Comparison of ENCODE assay signal across 10 mouse cellular contexts in genomic region chr13:23426335-23426734, GRCm38 (mm10). TPM values are rescaled to one million over a fixed set of nuclear protein-coding genes. Genes with fewer than 3 reads are reported as not detected.
DNase-seq lines count a peak whose midpoint lies in the region; ATAC-seq lines count a peak whose summit lies in the region.
"Had no signal": no experiment of that assay in that cellular context is flagged by ENCODE, and none has a peak within 500 bp of the region (broad histone marks: within the 10 kb centered on the region; RNA-seq: fewer than 3 reads in every experiment).

No protein-coding gene starts in this region.

- peaks cover 11% of the 10 kb centered on the region for H3K36me3 ChIP-seq in forebrain, embryonic 14.5 days (ENCODE audit: control insufficient read depth, insufficient read depth, low read length)
- peaks cover 6% of the 10 kb centered on the region; the same call in 1 of the 2 replicates for H3K36me3 ChIP-seq in forebrain, embryonic 16.5 days (ENCODE audit: control insufficient read depth, insufficient read depth)
- H3K36me3 ChIP-seq in midbrain, embryonic 14.5 days (ENCODE audit: control insufficient read depth, insufficient read depth, low read length): peaks cover 5% of the 10 kb centered on the region
- H3K36me3 ChIP-seq in midbrain, embryonic 13.5 days: peaks cover 9% of the 10 kb centered on the region
- no peaks in the 10 kb centered on the region for H3K36me3 ChIP-seq in neural tube, embryonic 11.5 days (ENCODE audit: control insufficient read depth, insufficient read depth, low read length)

- H3K27ac ChIP-seq in forebrain, embryonic 14.5 days (ENCODE audit: low read depth, low read length): no peak overlapping the region
- H3K27ac ChIP-seq in forebrain, embryonic 16.5 days (ENCODE audit: low read length): no peak overlapping the region
- H3K27ac ChIP-seq in midbrain, embryonic 14.5 days (replicated peaks; ENCODE audit: low read depth, low read length): no peak overlapping the region
- H3K27ac ChIP-seq in midbrain, embryonic 13.5 days: no peak overlapping the region
- no peak overlapping the region for H3K27ac ChIP-seq in neural tube, embryonic 11.5 days (ENCODE audit: low read depth, low read length)
- H3K27ac ChIP-seq: lung, embryonic 15.5 days had no signal

- H3K4me2 ChIP-seq in forebrain, embryonic 14.5 days (ENCODE audit: low read length): no peak overlapping the region
- H3K4me2 ChIP-seq in forebrain, embryonic 16.5 days (ENCODE audit: low read length): no peak overlapping the region
- no peak overlapping the region for H3K4me2 ChIP-seq in midbrain, embryonic 14.5 days (ENCODE audit: low read length)
- no peak overlapping the region for H3K4me2 ChIP-seq in midbrain, embryonic 13.5 days (replicated peaks)
- no peak overlapping the region for H3K4me2 ChIP-seq in neural tube, embryonic 11.5 days (ENCODE audit: low read depth)
- H3K4me2 ChIP-seq: lung, embryonic 15.5 days had no signal

- DNase-seq in forebrain, embryonic 14.5 days (ENCODE audit: low spot score): peak; percentile 42
- DNase-seq in midbrain, embryonic 14.5 days: peak; percentile 63
- peak; percentile 81 for DNase-seq in embryo, embryonic 9.5 days (ENCODE audit: extremely low spot score)
- DNase-seq in neural tube, embryonic 11.5 days (ENCODE audit: low spot score): peak; percentile 63
- DNase-seq in gastrocnemius, postnatal 10 days: no peak
- DNase-seq in urinary bladder, postnatal 25 days (ENCODE audit: low spot score): no peak

- H3K27me3 ChIP-seq in forebrain, embryonic 14.5 days (replicated peaks; ENCODE audit: control insufficient read depth, insufficient read depth, low read length): no peaks in the 10 kb centered on the region
- no peaks in the 10 kb centered on the region for H3K27me3 ChIP-seq in forebrain, embryonic 16.5 days (replicated peaks; ENCODE audit: control insufficient read depth, insufficient read depth, low read length)
- no peaks in the 10 kb centered on the region for H3K27me3 ChIP-seq in midbrain, embryonic 14.5 days (ENCODE audit: control insufficient read depth, insufficient read depth, low read length)
- no peaks in the 10 kb centered on the region for H3K27me3 ChIP-seq in midbrain, embryonic 13.5 days
- H3K27me3 ChIP-seq in neural tube, embryonic 11.5 days (ENCODE audit: control insufficient read depth, insufficient read depth, low read length): no peaks in the 10 kb centered on the region
- H3K27me3 ChIP-seq: lung, embryonic 15.5 days had no signal

- H3K4me1 ChIP-seq in forebrain, embryonic 14.5 days (ENCODE audit: control insufficient read depth, insufficient read depth, low read length): peaks cover 7% of the 10 kb centered on the region; the same call in 1 of the 2 replicates
- H3K4me1 ChIP-seq in forebrain, embryonic 16.5 days (replicated peaks; ENCODE audit: control insufficient read depth, insufficient read depth, low read length): peaks cover 31% of the 10 kb centered on the region
- peaks cover 16% of the 10 kb centered on the region for H3K4me1 ChIP-seq in midbrain, embryonic 14.5 days (ENCODE audit: control insufficient read depth, insufficient read depth, low read length)
- H3K4me1 ChIP-seq in midbrain, embryonic 13.5 days (replicated peaks): peaks cover 41% of the 10 kb centered on the region
- H3K4me1 ChIP-seq in neural tube, embryonic 11.5 days (ENCODE audit: control insufficient read depth, insufficient read depth, low read length): peaks cover 6% of the 10 kb centered on the region; the same call in 1 of the 2 replicates

- H3K9me3 ChIP-seq in forebrain, embryonic 14.5 days (replicated peaks; ENCODE audit: control insufficient read depth, low read length): no peaks in the 10 kb centered on the region
- no peaks in the 10 kb centered on the region for H3K9me3 ChIP-seq in forebrain, embryonic 16.5 days (ENCODE audit: control insufficient read depth, low read length)
- H3K9me3 ChIP-seq in midbrain, embryonic 14.5 days (ENCODE audit: control insufficient read depth, low read length): no peaks in the 10 kb centered on the region
- H3K9me3 ChIP-seq in midbrain, embryonic 13.5 days: no peaks in the 10 kb centered on the region
- H3K9me3 ChIP-seq in neural tube, embryonic 11.5 days (ENCODE audit: control insufficient read depth, low read length): no peaks in the 10 kb centered on the region
- H3K9me3 ChIP-seq: lung, embryonic 15.5 days had no signal

- 10% methylated on average over 8 of the region's 8 CpGs for WGBS in forebrain, embryonic 14.5 days
- WGBS in forebrain, embryonic 16.5 days: 13% methylated on average over 8 of the region's 8 CpGs
- 6% methylated on average over 8 of the region's 8 CpGs for WGBS in midbrain, embryonic 14.5 days
- WGBS in midbrain, embryonic 13.5 days: 3% methylated on average over 8 of the region's 8 CpGs
- WGBS in neural tube, embryonic 11.5 days: 6% methylated on average over 8 of the region's 8 CpGs

- H3K9ac ChIP-seq in forebrain, embryonic 14.5 days (ENCODE audit: low read length): no peak overlapping the region
- no peak overlapping the region for H3K9ac ChIP-seq in forebrain, embryonic 16.5 days (replicated peaks; ENCODE audit: low read depth, low read length)
- no peak overlapping the region for H3K9ac ChIP-seq in midbrain, embryonic 14.5 days (replicated peaks; ENCODE audit: low read length)
- H3K9ac ChIP-seq in midbrain, embryonic 13.5 days (replicated peaks): no peak overlapping the region
- no peak overlapping the region for H3K9ac ChIP-seq in neural tube, embryonic 11.5 days (ENCODE audit: low read length)
- H3K9ac ChIP-seq: lung, embryonic 15.5 days had no signal

- H3K4me3 ChIP-seq in forebrain, embryonic 14.5 days (ENCODE audit: low read depth, low read length): no peak overlapping the region
- H3K4me3 ChIP-seq in forebrain, embryonic 16.5 days (replicated peaks; ENCODE audit: low read length): no peak overlapping the region
- H3K4me3 ChIP-seq in midbrain, embryonic 14.5 days (replicated peaks; ENCODE audit: low read depth, low read length): no peak overlapping the region
- no peak overlapping the region for H3K4me3 ChIP-seq in midbrain, embryonic 13.5 days (replicated peaks)
- H3K4me3 ChIP-seq in neural tube, embryonic 11.5 days (ENCODE audit: low read depth, low read length): no peak overlapping the region
- H3K4me3 ChIP-seq: lung, embryonic 15.5 days had no signal

- ATAC-seq in forebrain, embryonic 14.5 days: no peak
- no peak for ATAC-seq in forebrain, embryonic 16.5 days
- ATAC-seq in midbrain, embryonic 14.5 days (ENCODE audit: low FRiP score, low TSS enrichment): no peak
- ATAC-seq in midbrain, embryonic 13.5 days: no peak
- no peak for ATAC-seq in neural tube, embryonic 11.5 days (ENCODE audit: insufficient read depth, low FRiP score, low TSS enrichment)

RNA-seq across cellular contexts. Expression of gene Abt1, which starts 2.7 kb away (rescaled TPM):
- 12.9 and 13.8 TPM in 2 replicates for polyA plus RNA-seq in forebrain, embryonic 14.5 days (2014; fragmentation: Nextera tagmentation; extraction: Ambion mirVana)
- 12.7 and 13.0 TPM in 2 replicates for polyA plus RNA-seq in forebrain, embryonic 16.5 days (2015; fragmentation: Nextera tagmentation; extraction: Ambion mirVana)
- 9.3 and 9.9 TPM in 2 replicates for polyA plus RNA-seq in midbrain, embryonic 14.5 days (2014; fragmentation: Nextera tagmentation; extraction: Ambion mirVana)
- polyA plus RNA-seq in midbrain, embryonic 13.5 days (2015; fragmentation: Nextera tagmentation; extraction: Ambion mirVana): 10.8 TPM in 2 replicates
- polyA plus RNA-seq in neural tube, embryonic 11.5 days (2014; fragmentation: Nextera tagmentation; extraction: Ambion mirVana): 13.3 and 13.7 TPM in 2 replicates
- total RNA-seq in gastrocnemius, postnatal 10 days (2021): 1 to 10 TPM; 4.8 to 5.3 TPM

RNA-seq across cellular contexts. Expression of gene Btn1a1, which starts 39.4 kb away (rescaled TPM):
- 0.22 TPM in 1 of 2 replicates, not detected in the other for polyA plus RNA-seq in forebrain, embryonic 14.5 days (2014; fragmentation: Nextera tagmentation; extraction: Ambion mirVana)
- 0.06 and 0.22 TPM in 2 replicates for polyA plus RNA-seq in forebrain, embryonic 16.5 days (2015; fragmentation: Nextera tagmentation; extraction: Ambion mirVana)
- 0.09 TPM in 1 of 2 replicates, not detected in the other for polyA plus RNA-seq in midbrain, embryonic 14.5 days (2014; fragmentation: Nextera tagmentation; extraction: Ambion mirVana)
- 0.04 and 0.13 TPM in 2 replicates for polyA plus RNA-seq in midbrain, embryonic 13.5 days (2015; fragmentation: Nextera tagmentation; extraction: Ambion mirVana)
- 0.16 TPM in 1 of 2 replicates, not detected in the other for polyA plus RNA-seq in neural tube, embryonic 11.5 days (2014; fragmentation: Nextera tagmentation; extraction: Ambion mirVana)
- total RNA-seq in gastrocnemius, postnatal 10 days (2021): not detected
- polyA plus RNA-seq: stomach, embryonic 14.5 days had no signal

RNA-seq across cellular contexts. Expression of gene Zfp322a, which starts 57.3 kb away (rescaled TPM):
- polyA plus RNA-seq in forebrain, embryonic 14.5 days (2014; fragmentation: Nextera tagmentation; extraction: Ambion mirVana): 49.6 and 59.5 TPM in 2 replicates
- polyA plus RNA-seq in forebrain, embryonic 16.5 days (2015; fragmentation: Nextera tagmentation; extraction: Ambion mirVana): 62.5 and 72.6 TPM in 2 replicates
- 41.2 and 64.4 TPM in 2 replicates for polyA plus RNA-seq in midbrain, embryonic 14.5 days (2014; fragmentation: Nextera tagmentation; extraction: Ambion mirVana)
- polyA plus RNA-seq in midbrain, embryonic 13.5 days (2015; fragmentation: Nextera tagmentation; extraction: Ambion mirVana): 56.3 and 58.9 TPM in 2 replicates
- 62.0 and 62.7 TPM in 2 replicates for polyA plus RNA-seq in neural tube, embryonic 11.5 days (2014; fragmentation: Nextera tagmentation; extraction: Ambion mirVana)
- total RNA-seq in gastrocnemius, postnatal 10 days (2021): 10 to 100 TPM; 13.2 to 20.8 TPM

Comparison
In these comparisons a context has a peak if more than half of its experiments do, and no peak if none do; other contexts are left out.
1. DNase-seq: peak in forebrain, embryonic 14.5 days (single experiment), midbrain, embryonic 14.5 days (single experiment), embryo, embryonic 9.5 days (single experiment) and neural tube, embryonic 11.5 days (single experiment); none in gastrocnemius, postnatal 10 days (single experiment) and urinary bladder, postnatal 25 days (single experiment).